Mouse (Mus musculus) stomach, postnatal 0 days (tissue): ENCODE data around the gene Zfp398.

Experiments used
- CTCF ChIP-seq: IDR thresholded peaks from 2 replicates; pipeline ENCODE4 v1.5.1; 2016; ENCODE audit warnings: antibody characterized with exemption, low read depth, mild to moderate bottlenecking, moderate library complexity
- EP300 ChIP-seq: optimal IDR thresholded peaks from 2 replicates; pipeline ENCODE3; 2016; ENCODE audit warnings: antibody characterized with exemption

DNA sequence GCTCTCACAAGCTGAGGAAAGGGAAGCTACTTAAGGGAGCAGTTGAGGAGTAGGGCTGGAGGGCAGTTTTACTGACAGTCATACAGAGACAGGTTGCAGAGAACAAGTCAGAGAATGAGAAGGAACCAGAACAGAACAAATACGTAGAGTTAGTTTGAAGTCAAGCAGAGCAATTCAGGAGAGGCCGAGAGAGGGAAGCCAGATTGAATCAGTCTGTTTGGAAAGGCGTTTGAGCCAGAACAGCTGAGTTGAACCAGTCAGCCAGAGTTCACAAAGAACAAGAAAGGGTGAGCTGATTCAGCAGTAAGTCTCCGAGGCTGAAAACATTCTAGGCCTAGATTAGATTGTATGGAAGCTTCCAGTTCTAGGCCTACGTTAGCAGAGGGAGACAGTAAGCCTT is 42.2 kb upstream of the Zfp398 start:
- TF ChIP-seq EP300 (no peak), CTCF (no peak)
